Mouse (Mus musculus) layer of hippocampus, adult 11-12 months (tissue): ENCODE results near the gene Scp2.

Experiments used
- DNase-seq: peaks from one replicate; pipeline ENCODE4 v3.0.0; 2022; ENCODE audit warnings: low spot score

The Scp2 gene

DNA sequence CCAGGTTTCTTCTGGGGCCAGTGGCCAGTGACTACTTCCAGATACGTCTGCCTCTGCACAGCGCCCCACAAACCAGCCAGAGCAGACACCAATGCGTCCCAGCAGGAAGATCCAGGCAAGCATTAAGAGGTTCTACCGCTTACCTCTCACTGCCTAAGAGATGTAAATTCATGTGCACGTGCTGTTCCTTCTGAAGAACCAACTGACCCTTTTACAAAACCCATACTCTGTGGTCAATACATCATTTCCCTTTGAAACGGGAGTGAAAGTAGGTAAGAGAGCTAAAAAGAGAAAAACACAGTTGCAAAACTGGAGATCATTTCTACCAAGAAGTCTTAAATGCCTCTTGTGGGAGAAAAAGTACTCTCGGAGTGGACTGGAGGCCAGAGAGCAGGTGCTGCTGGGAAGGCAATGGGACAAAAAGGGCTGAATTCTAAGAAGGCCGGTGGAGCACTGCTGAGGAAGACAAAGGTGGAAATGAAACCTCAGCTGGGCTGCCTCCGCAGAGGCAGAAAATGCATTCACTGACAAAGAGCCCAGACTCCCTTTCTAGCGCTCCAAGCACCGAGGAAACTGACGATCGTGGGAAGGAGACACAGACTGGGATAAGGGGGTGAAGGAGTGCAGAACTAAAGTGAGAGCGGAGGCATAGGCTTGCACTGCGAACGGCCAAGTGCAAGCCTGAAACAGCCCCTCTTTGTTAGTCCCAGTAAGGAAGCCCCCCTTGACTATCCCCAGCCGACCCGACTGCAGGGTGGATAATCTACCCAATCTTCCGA, 85.0 kb downstream of the Scp2 start:
- peak; percentile 20 for DNase-seq

GRCm38 (mm10) chr4:108058166-108058565, 86.6 kb downstream of the Scp2 start:
- DNase-seq: no peak

- DNase-seq: no peak
Observed at GRCm38 (mm10) chr4:108057247-108057646, 87.6 kb downstream of the Scp2 start.

- DNase-seq: no peak
Observed at GRCm38 (mm10) chr4:108055873-108056272, 88.9 kb downstream of the Scp2 start.

DNA sequence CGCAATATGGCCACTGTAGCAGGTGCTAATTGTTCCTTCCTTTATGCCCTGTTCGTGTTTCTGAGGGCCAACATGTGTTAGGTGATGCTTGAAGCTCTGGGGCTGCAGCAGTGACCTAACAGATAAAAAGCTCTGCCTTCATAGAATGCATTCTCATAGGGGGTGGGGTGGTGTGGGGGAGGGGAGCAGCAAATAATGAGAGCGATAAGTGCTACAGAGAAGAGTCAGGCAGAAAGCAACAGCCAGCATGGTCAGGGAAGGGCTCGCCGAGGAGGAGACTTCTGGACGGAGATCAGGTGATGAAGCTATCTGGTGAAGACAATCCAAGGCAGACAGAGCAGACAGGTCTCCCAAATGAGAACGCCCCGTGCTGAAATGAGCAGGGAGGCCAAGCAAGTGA, 92.1 kb downstream of the Scp2 start:
- no peak for DNase-seq

- DNase-seq: no peak
Observed at GRCm38 (mm10) chr4:108051687-108052274, 93.0 kb downstream of the Scp2 start.

DNA sequence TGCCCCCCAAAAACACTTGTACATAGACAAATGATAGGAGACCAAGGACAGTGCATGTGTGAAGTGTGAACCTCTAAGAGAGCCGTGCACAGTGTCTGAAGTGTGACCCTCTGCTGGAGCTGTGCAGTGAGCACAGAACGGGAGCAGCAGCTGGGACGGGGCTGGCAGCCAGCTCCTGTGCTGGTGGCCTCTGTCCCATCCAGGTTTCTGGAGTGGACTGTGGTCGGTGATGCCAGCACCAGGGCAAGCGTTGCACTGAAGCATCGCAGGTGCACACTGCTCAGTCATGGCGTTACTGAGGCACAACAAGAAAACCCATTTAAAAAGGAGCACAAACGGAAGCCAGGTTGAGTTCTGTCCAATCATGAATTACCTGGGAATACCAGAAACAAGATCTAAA, 98.7 kb downstream of the Scp2 start:
- no peak for DNase-seq

DNA sequence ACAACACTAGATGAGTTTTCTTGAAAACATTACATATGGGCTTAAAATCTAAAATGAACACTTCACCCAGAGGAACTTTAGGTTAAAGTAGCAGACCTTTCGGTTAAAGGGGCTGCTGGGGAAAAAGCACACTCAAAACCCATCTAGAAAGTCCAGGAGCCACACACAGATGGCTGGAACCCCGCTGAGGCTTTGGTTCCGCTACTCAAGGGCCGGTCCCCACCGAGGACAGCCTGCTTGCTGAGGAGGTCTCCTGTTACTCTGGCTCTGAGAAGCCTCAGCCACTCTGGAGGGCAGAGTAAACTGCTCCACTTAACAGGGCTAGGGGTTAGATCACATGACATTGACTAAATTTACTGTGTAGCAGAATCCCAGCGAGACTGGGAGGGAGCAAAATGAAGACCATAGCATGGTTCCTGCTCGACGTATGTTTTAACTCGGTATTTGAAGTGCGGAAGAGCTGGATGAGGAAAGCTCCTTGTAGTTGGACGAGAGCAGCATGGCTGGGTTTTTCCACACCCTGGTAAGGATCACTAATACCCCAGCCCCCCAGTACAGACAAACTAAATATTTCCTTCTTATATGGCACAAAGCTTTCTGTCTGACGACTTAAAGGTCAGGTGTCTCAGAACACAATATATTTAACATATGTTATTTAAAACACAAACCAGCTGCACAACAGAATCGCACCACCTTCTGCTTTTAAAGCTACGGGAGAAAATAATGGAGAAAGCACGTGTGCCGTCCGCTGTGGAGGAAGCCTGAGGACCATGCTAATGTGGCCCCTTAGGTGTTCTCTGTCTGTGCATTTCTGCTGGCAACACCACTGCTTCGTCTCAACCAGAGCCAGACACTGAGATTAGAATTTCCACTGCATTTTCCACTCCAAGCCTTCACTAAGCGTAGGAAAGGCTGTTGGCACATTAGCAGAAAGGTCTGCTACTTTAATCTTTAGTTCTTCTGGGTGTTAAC, 99.4 kb downstream of the Scp2 start:
- no peak for DNase-seq

- no peak for DNase-seq
Observed at GRCm38 (mm10) chr4:108037027-108037426, 107.8 kb downstream of the Scp2 start.

- DNase-seq: no peak
Observed at GRCm38 (mm10) chr4:108033041-108033764, 111.6 kb downstream of the Scp2 start.

GRCm38 (mm10) chr4:108032352-108032849, 112.4 kb downstream of the Scp2 start:
- DNase-seq: no peak

GRCm38 (mm10) chr4:108031502-108032351, 113.1 kb downstream of the Scp2 start:
- DNase-seq: peak; percentile 47

- DNase-seq: no peak
Observed at GRCm38 (mm10) chr4:108030888-108031501, 113.8 kb downstream of the Scp2 start.

- DNase-seq: no peak
Observed at GRCm38 (mm10) chr4:108026193-108026592, 118.6 kb downstream of the Scp2 start.

- no peak for DNase-seq
Observed at GRCm38 (mm10) chr4:108025269-108025668, 119.5 kb downstream of the Scp2 start.

DNA sequence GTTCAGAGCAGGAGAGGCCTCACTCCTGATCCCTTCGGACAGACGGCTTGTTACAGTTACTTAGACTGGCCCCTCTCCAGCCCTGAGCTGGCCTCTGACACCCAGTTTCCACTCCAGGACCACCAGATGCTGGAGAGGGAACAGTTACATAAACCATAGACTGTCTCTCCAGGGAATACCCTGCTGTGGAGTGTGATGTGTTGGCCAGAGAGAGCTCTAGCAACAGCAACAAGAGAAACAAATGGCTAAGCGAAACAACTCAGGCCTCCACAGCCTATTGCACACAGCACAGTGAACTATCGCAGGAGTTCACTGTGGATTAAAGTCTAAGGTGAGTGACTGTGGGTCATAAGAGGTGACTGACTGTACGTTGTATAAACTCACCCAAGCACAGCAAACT, 120.2 kb downstream of the Scp2 start:
- DNase-seq: no peak

- DNase-seq: no peak
Observed at GRCm38 (mm10) chr4:108023186-108023585, 121.6 kb downstream of the Scp2 start.

GRCm38 (mm10) chr4:108020178-108020577, 124.6 kb downstream of the Scp2 start:
- DNase-seq: no peak

DNA sequence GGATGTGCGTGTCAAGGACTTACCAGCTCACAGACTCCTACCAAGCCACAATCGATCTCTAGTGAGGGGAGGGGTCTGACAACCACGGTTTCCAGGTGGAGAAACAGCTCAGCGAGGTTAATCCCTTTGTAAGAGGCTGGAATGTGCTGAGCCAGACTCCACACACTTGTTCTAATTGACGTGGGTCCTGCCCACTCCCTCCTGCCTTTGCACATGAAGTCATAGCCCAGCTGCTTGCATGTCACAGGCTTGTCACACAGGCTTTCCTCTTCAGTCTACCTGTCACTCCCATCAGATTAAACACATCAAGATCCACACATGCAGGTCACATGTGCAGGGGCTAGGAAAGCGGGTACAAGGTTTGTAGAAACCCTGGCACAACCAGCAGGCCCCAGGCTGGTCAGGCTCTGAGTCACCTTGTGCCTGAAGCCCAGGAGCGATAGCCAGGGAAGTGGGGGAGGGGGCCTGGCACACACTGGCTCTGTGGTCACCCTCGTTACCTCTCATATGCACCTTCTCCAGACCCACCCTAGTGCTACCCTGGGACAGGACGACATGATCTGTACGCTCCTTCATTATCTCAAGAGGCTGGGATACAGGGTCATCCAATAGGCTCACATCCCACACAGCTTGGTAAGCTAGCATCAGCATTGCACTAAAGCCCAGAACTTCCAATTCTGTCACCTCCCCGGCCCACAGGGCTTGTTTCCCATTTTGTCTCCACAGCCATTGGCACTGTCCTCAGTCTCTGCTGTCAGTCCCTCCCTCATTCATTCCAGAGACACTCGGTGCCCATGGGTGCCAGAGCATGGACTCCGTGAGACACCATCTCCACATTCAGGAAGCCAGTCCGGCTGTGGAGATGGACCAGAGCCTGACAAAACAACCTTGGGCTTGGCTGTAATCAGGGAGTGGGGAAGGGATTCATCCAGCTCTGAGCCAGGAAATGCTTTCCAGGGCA, 125.6 kb downstream of the Scp2 start:
- DNase-seq: no peak
